Mouse (Mus musculus) stomach, postnatal 0 days (tissue): Measurements from ENCODE around the gene Ccsap. TPM values are rescaled to one million over a fixed set of nuclear protein-coding genes. Genes with fewer than 3 reads are reported as not detected.

Experiments
- ATAC-seq: fragments of 200-750 bp; cut with Nextera tagmentation; 2 replicates; pipeline ENCODE4 v1.8.0; 2017; ENCODE audit not compliant: low FRiP score, low TSS enrichment
- DNase-seq: peaks from one replicate; pipeline ENCODE4 v3.0.0-alpha.2; 2016; ENCODE audit warnings: low spot score
- H3K27ac ChIP-seq: fragments of 300-500 bp; sonication (generic); replicated peaks from 2 replicates; pipeline ENCODE4 v1.5.1; 2014; ENCODE audit warnings: mild to moderate bottlenecking, control low read depth
- H3K27me3 ChIP-seq: fragments of 300-500 bp; sonication (generic); 2 replicates; pipeline ENCODE4 v1.6.1; 2014; ENCODE audit warnings: low read length; ENCODE audit not compliant: control insufficient read depth, insufficient read depth
- H3K36me3 ChIP-seq: fragments of 300-500 bp; sonication (generic); 2 replicates; pipeline ENCODE4 v1.6.1; 2014; ENCODE audit warnings: low read length, mixed read lengths; ENCODE audit not compliant: control insufficient read depth, insufficient read depth
- H3K4me1 ChIP-seq: fragments of 300-500 bp; sonication (generic); replicated peaks from 2 replicates; pipeline ENCODE4 v1.6.1; 2014; ENCODE audit warnings: antibody characterized with exemption; ENCODE audit not compliant: control insufficient read depth, insufficient read depth
- H3K4me2 ChIP-seq: fragments of 300-500 bp; sonication (generic); replicated peaks from 2 replicates; pipeline ENCODE4 v1.6.1; 2014; ENCODE audit warnings: low read depth, mild to moderate bottlenecking, control low read depth, moderate library complexity
- H3K4me3 ChIP-seq: fragments of 300-500 bp; sonication (generic); 2 replicates; pipeline ENCODE4 v1.5.1; 2014; ENCODE audit warnings: low read depth, low read length, control low read depth
- H3K9ac ChIP-seq: fragments of 300-500 bp; sonication (generic); 2 replicates; pipeline ENCODE4 v1.6.1; 2014; ENCODE audit warnings: mild to moderate bottlenecking, low read length, control low read depth, mixed read lengths
- H3K9me3 ChIP-seq: fragments of 300-500 bp; sonication (generic); 2 replicates; pipeline ENCODE4 v1.6.1; 2016; ENCODE audit warnings: low read length; ENCODE audit not compliant: control insufficient read depth
- CTCF ChIP-seq: IDR thresholded peaks from 2 replicates; pipeline ENCODE4 v1.5.1; 2016; ENCODE audit warnings: antibody characterized with exemption, low read depth, mild to moderate bottlenecking, moderate library complexity
- EP300 ChIP-seq: optimal IDR thresholded peaks from 2 replicates; pipeline ENCODE3; 2016; ENCODE audit warnings: antibody characterized with exemption
- WGBS: fragments of 180-500 bp; shearing (Covaris S2); extraction: QIAGEN DNeasy Blood & Tissue Kit; methylation state at CpG from one replicate; pipeline ENCODE4 v1.1.7; 2014; 5-methylcytosine and 5-hydroxymethylcytosine counted together
- polyA plus RNA-seq: library from polyadenylated mRNA; unstranded; fragments of >200 nt; fragmentation: Nextera tagmentation; extraction: Ambion mirVana; gene quantifications from 2 replicates; pipeline ENCODE4 v1.2.1, GENCODE M21; 2015

Gene Ccsap
- polyA plus RNA-seq, 1 experiment from 2014 or later: 0.91 TPM

- WGBS: 86% methylated on average over 4 of the region's 4 CpGs
- DNase-seq (no peak), ATAC-seq (no peak)
- H3K9ac ChIP-seq: no peak overlapping the region
- no peaks in the 10 kb centered on the region for H3K4me1 ChIP-seq
- H3K27ac ChIP-seq: no peak overlapping the region
- H3K36me3 ChIP-seq: no peaks in the 10 kb centered on the region
- H3K27me3 ChIP-seq: no peaks in the 10 kb centered on the region
- no peak overlapping the region for H3K4me2 ChIP-seq
- H3K4me3 ChIP-seq: no peak overlapping the region
- TF ChIP-seq EP300 (no peak), CTCF (no peak)
- H3K9me3 ChIP-seq: no peaks in the 10 kb centered on the region
Observed at GRCm38 (mm10) chr8:123849352-123849751, 10.7 kb downstream of the Ccsap start.

- Histone ChIP-seq H3K9ac (no peak overlapping the region), H3K27ac (no peak overlapping the region), H3K4me1 (no peaks in the 10 kb centered on the region), H3K36me3 (no peaks in the 10 kb centered on the region), H3K9me3 (no peaks in the 10 kb centered on the region), H3K4me2 (no peak overlapping the region), H3K4me3 (no peak overlapping the region), H3K27me3 (no peaks in the 10 kb centered on the region)
- no peak for TF ChIP-seq EP300
- TF ChIP-seq CTCF: no peak
- WGBS: 47% methylated on average over 3 of the region's 3 CpGs
- no peak for ATAC-seq
- DNase-seq: no peak
Observed at GRCm38 (mm10) chr8:123847546-123847945, 12.5 kb downstream of the Ccsap start.

- TF ChIP-seq CTCF: no peak
- no peak for TF ChIP-seq EP300
- ATAC-seq: no peak
Observed at GRCm38 (mm10) chr8:123846509-123846908, 13.5 kb downstream of the Ccsap start.

GRCm38 (mm10) chr8:123845991-123846390 lies 14.0 kb downstream of the Ccsap start:
- Histone ChIP-seq H3K9me3 (no peaks in the 10 kb centered on the region), H3K36me3 (no peaks in the 10 kb centered on the region), H3K27ac (no peak overlapping the region), H3K27me3 (no peaks in the 10 kb centered on the region), H3K9ac (no peak overlapping the region), H3K4me3 (no peak overlapping the region), H3K4me1 (no peaks in the 10 kb centered on the region), H3K4me2 (no peak overlapping the region)
- ATAC-seq (no peak), DNase-seq (no peak)
- no peak for TF ChIP-seq EP300
- no peak for TF ChIP-seq CTCF
- 91% methylated on average over 10 of the region's 10 CpGs for WGBS

More at GRCm38 (mm10) chr8:123846509-123846908, 13.5 kb downstream of the Ccsap start:
- H3K27ac ChIP-seq: no peak overlapping the region
- H3K4me2 ChIP-seq: no peak overlapping the region
- no peak for DNase-seq
- WGBS: 86% methylated on average over 12 of the region's 12 CpGs
- no peaks in the 10 kb centered on the region for H3K4me1 ChIP-seq
- H3K9me3 ChIP-seq: no peaks in the 10 kb centered on the region
- no peak overlapping the region for H3K4me3 ChIP-seq
- no peaks in the 10 kb centered on the region for H3K27me3 ChIP-seq
- no peaks in the 10 kb centered on the region for H3K36me3 ChIP-seq
- H3K9ac ChIP-seq: no peak overlapping the region

GRCm38 (mm10) chr8:123845114-123845513 lies 14.9 kb downstream of the Ccsap start:
- Histone ChIP-seq H3K9ac (no peak overlapping the region), H3K4me2 (no peak overlapping the region), H3K27me3 (no peaks in the 10 kb centered on the region), H3K9me3 (no peaks in the 10 kb centered on the region), H3K36me3 (no peaks in the 10 kb centered on the region), H3K27ac (no peak overlapping the region), H3K4me1 (no peaks in the 10 kb centered on the region), H3K4me3 (no peak overlapping the region)
- 89% methylated on average over 13 of the region's 13 CpGs for WGBS
- ATAC-seq (no peak), DNase-seq (no peak)
- TF ChIP-seq CTCF (no peak), EP300 (no peak)

GRCm38 (mm10) chr8:123844341-123844740 lies 15.7 kb downstream of the Ccsap start:
- DNase-seq (no peak), ATAC-seq (no peak)
- H3K4me1 ChIP-seq: no peaks in the 10 kb centered on the region
- 74% methylated on average over 7 of the region's 7 CpGs for WGBS
- H3K36me3 ChIP-seq: no peaks in the 10 kb centered on the region
- no peak overlapping the region for H3K27ac ChIP-seq
- no peaks in the 10 kb centered on the region for H3K9me3 ChIP-seq
- no peaks in the 10 kb centered on the region for H3K27me3 ChIP-seq
- TF ChIP-seq EP300: no peak
- no peak for TF ChIP-seq CTCF
- H3K9ac ChIP-seq: no peak overlapping the region
- H3K4me2 ChIP-seq: no peak overlapping the region
- H3K4me3 ChIP-seq: no peak overlapping the region
